In genomic region chr10:94621420-94622225, GRCm38 (mm10) we compare ENCODE assay signal across 10 mouse cellular contexts.
A peak's percentile ranks its signal among the peaks of the same experiment; 100 is the strongest.
DNase-seq lines count a peak whose midpoint lies in the region; ATAC-seq lines count a peak whose summit lies in the region.
"Had no signal": no experiment of that assay in that cellular context is flagged by ENCODE, and none has a peak within 500 bp of the region (broad histone marks: within the 10 kb centered on the region; RNA-seq: fewer than 3 reads in every experiment).

No protein-coding gene starts in this region.

- H3K36me3 ChIP-seq in lung, embryonic 15.5 days, result no peaks in the 10 kb centered on the region
- H3K36me3 ChIP-seq in hindbrain, embryonic 14.5 days (replicated peaks; ENCODE audit: control insufficient read depth, insufficient read depth), result no peaks in the 10 kb centered on the region
- H3K36me3 ChIP-seq: heart, embryonic 15.5 days; limb, embryonic 12.5 days had no signal

- H3K9ac ChIP-seq in lung, embryonic 15.5 days, result no peak overlapping the region
- peak overlapping the region; percentile 5; the same call in 1 of the 2 replicates for H3K9ac ChIP-seq in hindbrain, embryonic 14.5 days
- H3K9ac ChIP-seq: heart, embryonic 15.5 days; limb, embryonic 12.5 days had no signal

- WGBS in lung, embryonic 15.5 days, result 9% methylated on average over 13 of the region's 13 CpGs
- 2% methylated on average over 13 of the region's 13 CpGs for WGBS in hindbrain, embryonic 14.5 days

- no peak overlapping the region for H3K27ac ChIP-seq in lung, embryonic 15.5 days
- peak overlapping the region; percentile 74 for H3K27ac ChIP-seq in hindbrain, embryonic 14.5 days
- H3K27ac ChIP-seq: heart, embryonic 15.5 days; limb, embryonic 12.5 days had no signal

- no peaks in the 10 kb centered on the region for H3K9me3 ChIP-seq in lung, embryonic 15.5 days
- H3K9me3 ChIP-seq in hindbrain, embryonic 14.5 days (ENCODE audit: control insufficient read depth, low read length), result no peaks in the 10 kb centered on the region
- H3K9me3 ChIP-seq: heart, embryonic 15.5 days; limb, embryonic 12.5 days had no signal

- DNase-seq in lung, postnatal 14 days, result no peak
- peak; percentile 67 for DNase-seq in embryo, embryonic 9.5 days (ENCODE audit: extremely low spot score)
- peak; percentile 69 for DNase-seq in hindbrain, embryonic 14.5 days (ENCODE audit: low spot score)
- DNase-seq in gastrocnemius, postnatal 25 days, result no peak
- DNase-seq: thymus, postnatal 25 days had no signal

- H3K4me3 ChIP-seq in lung, embryonic 15.5 days, result no peak overlapping the region
- H3K4me3 ChIP-seq in hindbrain, embryonic 14.5 days (replicated peaks; ENCODE audit: low read length), result no peak overlapping the region
- H3K4me3 ChIP-seq: heart, embryonic 15.5 days; limb, embryonic 12.5 days had no signal

- 0 out of 2 replicates have a peak, but pooled peaks have one; percentile 23 for ATAC-seq in lung, embryonic 15.5 days (ENCODE audit: borderline replicate concordance, extremely low read depth, low FRiP score, low TSS enrichment)
- ATAC-seq in hindbrain, embryonic 14.5 days (ENCODE audit: low FRiP score), result peak; percentile 84
- peak; percentile 59 for ATAC-seq in neutrophil, adult 5-6 weeks (ENCODE audit: extremely low read depth, insufficient number of reproducible peaks, low FRiP score, poor library complexity, severe bottlenecking)
- ATAC-seq in megakaryocyte progenitor cell, adult 5-6 weeks (replicated peaks; ENCODE audit: poor library complexity), result no peak

- H3K4me1 ChIP-seq in lung, embryonic 15.5 days, result peaks cover 10% of the 10 kb centered on the region
- H3K4me1 ChIP-seq in hindbrain, embryonic 14.5 days (replicated peaks; ENCODE audit: control insufficient read depth, insufficient read depth, low read length), result peaks cover 27% of the 10 kb centered on the region

- H3K4me2 ChIP-seq in lung, embryonic 15.5 days, result no peak overlapping the region
- peak overlapping the region; percentile 34 for H3K4me2 ChIP-seq in hindbrain, embryonic 14.5 days (replicated peaks)
- H3K4me2 ChIP-seq: heart, embryonic 15.5 days had no signal

- H3K27me3 ChIP-seq in lung, embryonic 15.5 days, result peaks cover 16% of the 10 kb centered on the region; the same call in 1 of the 2 replicates
- no peaks in the 10 kb centered on the region for H3K27me3 ChIP-seq in hindbrain, embryonic 14.5 days (ENCODE audit: control insufficient read depth, insufficient read depth, low read length)

Comparison
In these comparisons a context has a peak if more than half of its experiments do, and no peak if none do; other contexts are left out.
1. DNase-seq: peak in embryo, embryonic 9.5 days (single experiment) and hindbrain, embryonic 14.5 days (single experiment); none in lung, postnatal 14 days (single experiment) and gastrocnemius, postnatal 25 days (single experiment).